Mouse (Mus musculus) hindbrain, postnatal 0 days (tissue): ENCODE measurements at regions not wholly inside any gene's neighbourhood (a gene's known extent, or its start where the extent isn't known, plus 50 kb on each side); places are given as distances from the start of the nearest gene placed in this dataset.

Experiments used
- ATAC-seq: fragments of 200-750 bp; cut with Nextera tagmentation; 2 replicates; pipeline ENCODE4 v1.8.0; 2017; ENCODE audit warnings: mild to moderate bottlenecking, moderate TSS enrichment, moderate library complexity
- DNase-seq: peaks from one replicate; pipeline ENCODE4 v3.0.0-alpha.2; 2015; ENCODE audit warnings: low spot score
- H3K27ac ChIP-seq: fragments of 300-500 bp; sonication (generic); 2 replicates; pipeline ENCODE4 v1.5.1; 2014; ENCODE audit warnings: mild to moderate bottlenecking
- H3K27me3 ChIP-seq: fragments of 300-500 bp; sonication (generic); 2 replicates; pipeline ENCODE4 v1.6.1; 2014; ENCODE audit warnings: low read length, mixed read lengths; ENCODE audit not compliant: insufficient read depth
- H3K36me3 ChIP-seq: fragments of 300-500 bp; sonication (generic); 2 replicates; pipeline ENCODE4 v1.6.1; 2014; ENCODE audit warnings: low read length, mixed read lengths; ENCODE audit not compliant: insufficient read depth
- H3K4me1 ChIP-seq: fragments of 300-500 bp; sonication (generic); 2 replicates; pipeline ENCODE4 v1.6.1; 2014; ENCODE audit warnings: antibody characterized with exemption, low read length, mixed read lengths; ENCODE audit not compliant: insufficient read depth
- H3K4me2 ChIP-seq: fragments of 300-500 bp; sonication (generic); 2 replicates; pipeline ENCODE4 v1.6.1; 2014; ENCODE audit warnings: low read depth, mild to moderate bottlenecking, low read length, moderate library complexity, mixed read lengths
- H3K4me3 ChIP-seq: fragments of 300-500 bp; sonication (generic); 2 replicates; pipeline ENCODE4 v1.5.1; 2014; ENCODE audit warnings: low read length
- H3K9ac ChIP-seq: fragments of 300-500 bp; sonication (generic); replicated peaks from 2 replicates; pipeline ENCODE4 v1.6.1; 2014; ENCODE audit warnings: mild to moderate bottlenecking, low read length, moderate library complexity, mixed read lengths
- H3K9me3 ChIP-seq: fragments of 300-500 bp; sonication (generic); 2 replicates; pipeline ENCODE4 v1.6.1; 2016; ENCODE audit warnings: low read length, mixed read lengths
- CTCF ChIP-seq: IDR thresholded peaks from 2 replicates; pipeline ENCODE4 v1.5.1; 2016; ENCODE audit warnings: antibody characterized with exemption, control low read depth, low read depth
- WGBS: fragments of 180-500 bp; shearing (Covaris S2); extraction: QIAGEN DNeasy Blood & Tissue Kit; methylation state at CpG from one replicate; pipeline ENCODE4 v1.1.7; 2014; 5-methylcytosine and 5-hydroxymethylcytosine counted together

DNA sequence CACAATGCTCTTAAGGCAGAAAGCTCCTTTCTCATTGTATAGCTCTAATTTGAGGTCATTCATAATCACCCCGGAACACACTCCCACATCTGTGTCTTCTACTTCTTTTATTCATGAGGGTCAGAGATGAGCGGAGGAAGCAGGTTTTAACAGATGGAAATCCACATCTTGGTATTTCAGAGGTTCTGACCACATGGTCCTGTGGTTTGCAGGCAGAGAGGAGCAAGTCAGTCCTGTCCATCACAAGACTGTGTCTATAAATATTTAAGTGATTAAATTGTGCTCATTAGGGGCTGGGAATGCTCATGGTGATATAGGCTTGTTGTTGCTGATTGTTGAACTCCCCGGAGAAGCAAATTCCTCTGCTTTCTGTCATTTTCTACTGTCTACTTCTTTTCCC lies 326.9 kb downstream of the Wdr20rt start:
- Histone ChIP-seq H3K4me1 (no peaks in the 10 kb centered on the region), H3K27ac (no peak overlapping the region), H3K4me2 (no peak overlapping the region), H3K9me3 (no peaks in the 10 kb centered on the region), H3K36me3 (no peaks in the 10 kb centered on the region), H3K9ac (no peak overlapping the region), H3K4me3 (no peak overlapping the region), H3K27me3 (no peaks in the 10 kb centered on the region)
- TF ChIP-seq CTCF, result no peak
- 66% methylated on average over 3 of the region's 3 CpGs for WGBS
- no peak for ATAC-seq
- no peak for DNase-seq

DNA sequence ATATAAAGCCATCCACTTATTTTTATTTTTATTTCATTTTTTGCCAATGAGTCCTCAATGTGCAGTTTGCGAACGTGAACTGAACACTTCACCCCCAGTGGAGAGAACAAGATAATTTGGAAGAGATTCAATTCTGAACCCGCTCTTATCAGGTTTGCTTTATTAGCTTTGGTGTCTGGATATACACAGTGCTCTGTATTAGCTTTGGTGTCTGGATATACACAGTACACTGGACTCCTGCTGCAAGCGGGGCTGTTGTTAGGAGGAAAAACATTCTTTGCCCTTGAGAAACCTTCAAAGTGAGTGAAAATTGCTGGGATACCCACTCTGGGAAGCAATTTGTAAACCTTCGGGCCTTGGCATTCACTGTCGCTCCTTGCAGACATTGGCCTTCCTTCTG lies 333.7 kb downstream of the Wdr20rt start:
- Histone ChIP-seq H3K4me3 (no peak overlapping the region), H3K27ac (no peak overlapping the region), H3K27me3 (no peaks in the 10 kb centered on the region), H3K4me2 (no peak overlapping the region), H3K9me3 (no peaks in the 10 kb centered on the region), H3K36me3 (no peaks in the 10 kb centered on the region), H3K4me1 (no peaks in the 10 kb centered on the region), H3K9ac (no peak overlapping the region)
- 51% methylated on average over 6 of the region's 6 CpGs for WGBS
- ATAC-seq (no peak), DNase-seq (no peak)
- no peak for TF ChIP-seq CTCF

DNA sequence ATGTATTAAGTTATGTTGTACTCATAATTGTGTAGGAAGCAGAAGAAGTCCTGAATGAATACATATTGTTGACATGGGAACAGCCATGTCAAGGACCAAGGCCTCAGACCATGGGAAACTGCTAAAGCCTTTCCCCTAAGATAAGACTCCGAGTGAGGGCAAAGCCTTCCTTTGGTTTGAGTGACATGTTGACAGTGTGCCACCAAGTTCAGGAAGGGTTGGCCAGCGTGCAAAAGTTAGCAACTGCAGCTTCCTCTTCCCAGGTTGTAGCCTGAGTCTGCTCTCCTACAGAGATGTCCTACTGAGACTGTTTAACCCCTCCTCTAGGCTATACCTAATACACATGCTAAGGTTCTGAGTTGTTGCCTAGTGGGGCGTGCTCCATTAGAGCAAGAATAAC lies 334.5 kb downstream of the Wdr20rt start:
- Histone ChIP-seq H3K9me3 (no peaks in the 10 kb centered on the region), H3K4me3 (no peak overlapping the region), H3K27me3 (no peaks in the 10 kb centered on the region), H3K4me1 (no peaks in the 10 kb centered on the region), H3K4me2 (no peak overlapping the region), H3K36me3 (no peaks in the 10 kb centered on the region), H3K9ac (no peak overlapping the region), H3K27ac (no peak overlapping the region)
- ATAC-seq (no peak), DNase-seq (no peak)
- WGBS, result 58% methylated on average over 3 of the region's 3 CpGs
- TF ChIP-seq CTCF, result no peak

DNA sequence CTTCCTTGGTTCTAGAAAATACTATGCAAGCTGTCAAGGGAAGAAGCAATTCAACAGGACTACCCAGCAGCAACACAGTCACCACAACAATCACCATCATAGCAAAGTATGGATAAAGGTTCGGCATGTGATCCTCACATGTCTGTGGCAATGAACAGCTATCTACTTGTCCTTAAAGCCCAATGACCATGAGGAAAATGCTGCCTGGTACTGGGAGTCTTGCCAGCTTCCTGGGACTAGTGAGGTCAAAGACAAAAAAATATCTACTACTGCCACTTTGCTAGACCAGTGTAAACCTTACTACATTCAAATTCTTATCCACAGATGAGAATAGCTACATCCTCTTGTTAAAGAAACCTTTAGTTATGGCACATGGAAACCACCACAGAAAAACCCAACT lies 346.3 kb downstream of the Wdr20rt start:
- Histone ChIP-seq H3K4me2 (no peak overlapping the region), H3K9me3 (no peaks in the 10 kb centered on the region)
- WGBS, result 89% methylated on average over 1 of the region's 1 CpGs

DNA sequence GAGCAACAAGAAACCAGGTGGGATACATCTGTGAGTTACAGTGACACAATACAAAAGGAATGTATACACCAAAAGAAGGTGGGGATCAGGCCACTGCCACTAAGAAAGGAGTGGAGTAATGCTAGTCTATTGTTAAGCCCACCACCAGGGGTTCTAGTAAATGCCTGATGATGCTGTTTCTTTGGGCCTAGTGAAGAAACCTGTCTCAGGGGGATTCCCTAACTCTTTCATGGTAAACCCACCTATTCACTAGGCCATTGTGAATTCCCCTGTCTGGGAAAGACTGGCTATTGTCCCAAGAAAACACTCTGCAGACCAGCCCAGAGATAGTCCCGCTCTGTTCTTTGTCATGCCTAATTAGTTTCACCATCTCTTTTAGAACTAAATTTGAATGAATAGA lies 368.2 kb downstream of the Wdr20rt start:
- H3K9ac ChIP-seq, result no peak overlapping the region
- H3K36me3 ChIP-seq, result no peaks in the 10 kb centered on the region
- no peak overlapping the region for H3K4me2 ChIP-seq
- H3K4me1 ChIP-seq, result no peaks in the 10 kb centered on the region
- no peak overlapping the region for H3K27ac ChIP-seq
- DNase-seq (no peak), ATAC-seq (no peak)
- no peak for TF ChIP-seq CTCF
- H3K9me3 ChIP-seq, result no peaks in the 10 kb centered on the region
- no peaks in the 10 kb centered on the region for H3K27me3 ChIP-seq
- H3K4me3 ChIP-seq, result no peak overlapping the region
- WGBS, result 33% methylated on average over 1 of the region's 1 CpGs

More for the DNA sequence above, 346.3 kb downstream of the Wdr20rt start:
- DNase-seq (no peak), ATAC-seq (no peak)
- Histone ChIP-seq H3K4me1 (no peaks in the 10 kb centered on the region), H3K27me3 (no peaks in the 10 kb centered on the region), H3K4me3 (no peak overlapping the region), H3K9ac (no peak overlapping the region), H3K27ac (no peak overlapping the region), H3K36me3 (no peaks in the 10 kb centered on the region)
- no peak for TF ChIP-seq CTCF

DNA sequence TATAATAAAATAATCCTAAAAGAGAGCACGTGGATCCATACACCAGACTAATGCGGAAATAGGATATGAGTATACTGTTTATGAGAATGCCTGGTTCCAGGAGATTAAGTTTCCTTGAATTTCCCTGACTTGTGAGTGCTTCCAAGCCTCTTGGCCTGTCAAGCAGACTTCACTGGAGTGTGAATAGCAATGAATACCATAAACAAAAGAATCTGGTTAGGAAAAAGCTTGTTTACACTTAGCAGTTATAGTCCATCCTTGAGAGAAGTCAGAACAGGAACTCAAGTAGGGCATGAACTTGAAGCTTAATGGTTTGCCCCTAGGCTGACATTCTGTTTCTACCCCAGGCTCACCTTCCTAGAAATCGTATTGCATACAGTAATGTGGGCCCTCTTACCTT lies 368.8 kb downstream of the Wdr20rt start:
- H3K27ac ChIP-seq, result no peak overlapping the region
- no peaks in the 10 kb centered on the region for H3K4me1 ChIP-seq
- ATAC-seq, result no peak
- WGBS, result 85% methylated on average over 3 of the region's 3 CpGs
- H3K9ac ChIP-seq, result no peak overlapping the region
- no peaks in the 10 kb centered on the region for H3K36me3 ChIP-seq
- no peak overlapping the region for H3K4me2 ChIP-seq
- DNase-seq, result no peak
- H3K9me3 ChIP-seq, result no peaks in the 10 kb centered on the region
- TF ChIP-seq CTCF, result no peak
- no peak overlapping the region for H3K4me3 ChIP-seq
- H3K27me3 ChIP-seq, result no peaks in the 10 kb centered on the region

DNA sequence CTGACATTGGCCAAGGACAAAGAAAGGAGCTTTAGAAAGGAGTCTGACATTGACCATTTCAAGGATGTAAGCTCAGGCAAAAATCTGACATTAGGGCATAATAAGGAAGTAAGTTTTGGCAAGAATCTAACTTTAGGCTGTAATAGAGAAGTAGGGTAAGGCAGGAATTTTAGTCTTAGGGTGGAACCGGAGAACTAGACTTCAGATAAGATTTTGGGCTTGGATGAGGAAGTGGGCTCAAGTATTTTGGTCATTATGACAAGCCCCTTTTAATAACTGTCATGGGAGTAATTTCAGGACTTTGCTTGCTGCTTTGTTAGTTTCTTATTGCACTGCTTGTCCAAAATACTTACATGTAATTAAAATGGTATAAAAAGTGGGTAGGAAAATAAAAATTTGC lies 418.9 kb downstream of the Wdr20rt start:
- H3K4me2 ChIP-seq, result no peak overlapping the region
- H3K4me3 ChIP-seq, result no peak overlapping the region
- H3K27ac ChIP-seq, result no peak overlapping the region
- H3K4me1 ChIP-seq, result no peaks in the 10 kb centered on the region
- no peak overlapping the region for H3K9ac ChIP-seq
- 97% methylated on average over 1 of the region's 1 CpGs for WGBS
- H3K36me3 ChIP-seq, result no peaks in the 10 kb centered on the region
- no peak for TF ChIP-seq CTCF
- ATAC-seq (no peak), DNase-seq (no peak)
- no peaks in the 10 kb centered on the region for H3K9me3 ChIP-seq
- H3K27me3 ChIP-seq, result no peaks in the 10 kb centered on the region

DNA sequence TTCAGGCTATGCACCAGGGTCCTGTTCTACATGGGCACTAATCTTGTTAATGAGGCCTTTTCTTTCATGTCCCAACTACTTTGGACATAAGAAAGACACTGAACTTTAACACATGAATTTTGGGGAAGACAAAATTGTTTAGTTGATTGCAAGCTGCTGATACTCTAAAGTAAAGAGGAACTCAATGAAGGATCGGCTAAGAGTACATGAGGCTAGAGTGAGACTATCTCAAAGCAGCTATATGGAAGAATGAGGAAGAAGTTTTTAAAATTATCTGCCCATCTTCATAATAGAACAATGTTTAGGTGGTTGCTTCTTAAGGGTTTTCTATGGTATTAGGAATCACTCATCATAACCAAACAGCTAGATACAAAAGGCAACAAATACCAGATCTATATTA lies 431.5 kb downstream of the Wdr20rt start:
- no peak for TF ChIP-seq CTCF
- no peak overlapping the region for H3K4me3 ChIP-seq
- no peaks in the 10 kb centered on the region for H3K27me3 ChIP-seq
- no peaks in the 10 kb centered on the region for H3K9me3 ChIP-seq
- DNase-seq (no peak), ATAC-seq (no peak)
- no peak overlapping the region for H3K4me2 ChIP-seq
- H3K27ac ChIP-seq, result no peak overlapping the region
- H3K4me1 ChIP-seq, result no peaks in the 10 kb centered on the region
- H3K9ac ChIP-seq, result no peak overlapping the region
- 95% methylated on average over 1 of the region's 1 CpGs for WGBS
- no peaks in the 10 kb centered on the region for H3K36me3 ChIP-seq
